Mouse (Mus musculus) intestine, postnatal 0 days (tissue): ENCODE results near the gene Kcng1. TPM values are rescaled to one million over a fixed set of nuclear protein-coding genes. Genes with fewer than 3 reads are reported as not detected.

Experiments
- ATAC-seq: fragments of 200-750 bp; cut with Nextera tagmentation; 2 replicates; pipeline ENCODE4 v1.8.0; 2017; ENCODE audit warnings: mild to moderate bottlenecking, moderate TSS enrichment, moderate library complexity
- H3K27ac ChIP-seq: fragments of 300-500 bp; sonication (generic); 2 replicates; pipeline ENCODE4 v1.5.1; 2014; ENCODE audit warnings: mild to moderate bottlenecking, low read depth, low read length, moderate library complexity
- H3K27me3 ChIP-seq: fragments of 300-500 bp; sonication (generic); replicated peaks from 2 replicates; pipeline ENCODE4 v1.6.1; 2014; ENCODE audit warnings: low read length, mixed read lengths; ENCODE audit not compliant: control insufficient read depth, insufficient read depth
- H3K36me3 ChIP-seq: fragments of 300-500 bp; sonication (generic); 2 replicates; pipeline ENCODE4 v1.6.1; 2014; ENCODE audit warnings: mild to moderate bottlenecking, moderate library complexity; ENCODE audit not compliant: control insufficient read depth, insufficient read depth
- H3K4me1 ChIP-seq: fragments of 300-500 bp; sonication (generic); replicated peaks from 2 replicates; pipeline ENCODE4 v1.6.1; 2014; ENCODE audit warnings: antibody characterized with exemption, low read length, mixed read lengths; ENCODE audit not compliant: control insufficient read depth, insufficient read depth
- H3K4me2 ChIP-seq: fragments of 300-500 bp; sonication (generic); replicated peaks from 2 replicates; pipeline ENCODE4 v1.6.1; 2014; ENCODE audit warnings: low read depth, mild to moderate bottlenecking, moderate library complexity
- H3K4me3 ChIP-seq: fragments of 300-500 bp; sonication (generic); 2 replicates; pipeline ENCODE4 v1.5.1; 2014; ENCODE audit warnings: low read depth, low read length
- H3K9ac ChIP-seq: fragments of 300-500 bp; sonication (generic); 2 replicates; pipeline ENCODE4 v1.6.1; 2014; ENCODE audit warnings: mild to moderate bottlenecking, low read depth, low read length
- H3K9me3 ChIP-seq: fragments of 300-500 bp; sonication (generic); 2 replicates; pipeline ENCODE4 v1.6.1; 2016; ENCODE audit warnings: mixed run types; ENCODE audit not compliant: control insufficient read depth
- CTCF ChIP-seq: sonication (generic); IDR thresholded peaks from 2 replicates; pipeline ENCODE4 v1.5.1; 2016; ENCODE audit warnings: low read depth, mild to moderate bottlenecking, control low read depth, antibody characterized with exemption, moderate library complexity
- WGBS: fragments of 180-500 bp; shearing (Covaris S2); extraction: QIAGEN DNeasy Blood & Tissue Kit; methylation state at CpG from one replicate; pipeline ENCODE4 v1.1.7; 2014; 5-methylcytosine and 5-hydroxymethylcytosine counted together
- polyA plus RNA-seq: library from polyadenylated mRNA; unstranded; fragments of >200 nt; fragmentation: Nextera tagmentation; extraction: Ambion mirVana; gene quantifications from 2 replicates; pipeline ENCODE4 v1.2.1, GENCODE M21; 2015

Gene Kcng1
- polyA plus RNA-seq = 1.8 and 1.9 TPM in 2 replicates

GRCm38 (mm10) chr2:168281582-168281981 lies at the start of gene Kcng1:
Gene Kcng1, minus strand, starts transcription at chr2:168281736.
- WGBS = 36% methylated on average over 12 of the region's 12 CpGs
- TF ChIP-seq CTCF = no peak
- no peak for ATAC-seq

GRCm38 (mm10) chr2:168330421-168331070 lies 49.0 kb upstream of the Kcng1 start:
- no peak for TF ChIP-seq CTCF
- no peaks in the 10 kb centered on the region for H3K4me1 ChIP-seq
- no peaks in the 10 kb centered on the region for H3K9me3 ChIP-seq
- no peak overlapping the region for H3K4me3 ChIP-seq
- no peak overlapping the region for H3K4me2 ChIP-seq
- H3K36me3 ChIP-seq = no peaks in the 10 kb centered on the region
- H3K27me3 ChIP-seq = no peaks in the 10 kb centered on the region
- 65% methylated on average over 11 of the region's 11 CpGs for WGBS
- ATAC-seq = no peak
- H3K9ac ChIP-seq = no peak overlapping the region
- H3K27ac ChIP-seq = no peak overlapping the region

More at GRCm38 (mm10) chr2:168281582-168281981, at the start of gene Kcng1:
- Histone ChIP-seq H3K4me2 (peak within 1 kb of the TSS; percentile 88), H3K27ac (no peak within 1 kb of the TSS), H3K4me1 (no peaks in the 10 kb centered on the region), H3K4me3 (peak within 1 kb of the TSS; percentile 51), H3K36me3 (no peaks in the 10 kb centered on the region), H3K27me3 (peaks cover 42% of the 10 kb centered on the region), H3K9me3 (no peaks in the 10 kb centered on the region), H3K9ac (peak within 1 kb of the TSS; percentile 22; the same call in 1 of the 2 replicates)

- H3K9me3 ChIP-seq = no peaks in the 10 kb centered on the region
- H3K27ac ChIP-seq = no peak overlapping the region
- TF ChIP-seq CTCF = no peak
- 52% methylated on average over 10 of the region's 10 CpGs for WGBS
- ATAC-seq = no peak
- no peaks in the 10 kb centered on the region for H3K27me3 ChIP-seq
- H3K4me1 ChIP-seq = 0 out of 2 replicates have a peak, but pooled peaks cover 4% of the 10 kb centered on the region
- no peak overlapping the region for H3K4me3 ChIP-seq
- H3K4me2 ChIP-seq = no peak overlapping the region
- H3K36me3 ChIP-seq = no peaks in the 10 kb centered on the region
- H3K9ac ChIP-seq = no peak overlapping the region
Observed at GRCm38 (mm10) chr2:168321716-168322374, 40.3 kb upstream of the Kcng1 start.

- no peaks in the 10 kb centered on the region for H3K36me3 ChIP-seq
- no peaks in the 10 kb centered on the region for H3K9me3 ChIP-seq
- no peak for TF ChIP-seq CTCF
- H3K4me2 ChIP-seq = no peak overlapping the region
- H3K27me3 ChIP-seq = no peaks in the 10 kb centered on the region
- H3K27ac ChIP-seq = no peak overlapping the region; the same call in 1 of the 2 replicates
- no peak overlapping the region for H3K4me3 ChIP-seq
- 0 out of 2 replicates have a peak, but pooled peaks cover 4% of the 10 kb centered on the region for H3K4me1 ChIP-seq
- WGBS = 46% methylated on average over 17 of the region's 17 CpGs
- no peak overlapping the region for H3K9ac ChIP-seq
- no peak for ATAC-seq
Observed at GRCm38 (mm10) chr2:168320388-168321182, 39.0 kb upstream of the Kcng1 start.

- WGBS = 26% methylated on average over 16 of the region's 16 CpGs
- no peak for ATAC-seq
- no peaks in the 10 kb centered on the region for H3K4me1 ChIP-seq
- H3K27me3 ChIP-seq = no peaks in the 10 kb centered on the region
- H3K36me3 ChIP-seq = no peaks in the 10 kb centered on the region
- no peak overlapping the region for H3K4me3 ChIP-seq
- H3K9me3 ChIP-seq = no peaks in the 10 kb centered on the region
- H3K9ac ChIP-seq = no peak overlapping the region
- no peak overlapping the region for H3K4me2 ChIP-seq
- TF ChIP-seq CTCF = no peak
- H3K27ac ChIP-seq = no peak overlapping the region
Observed at GRCm38 (mm10) chr2:168314646-168315446, 33.3 kb upstream of the Kcng1 start.
